22 mouse cellular contexts compared by ENCODE assay signal in genomic region chr11:84357771-84358170, GRCm38 (mm10).
DNase-seq lines count a peak whose midpoint lies in the region; ATAC-seq and TF ChIP-seq lines count a peak whose summit lies in the region.
"Had no signal": no experiment of that assay in that cellular context is flagged by ENCODE, and none has a peak within 500 bp of the region (broad histone marks: within the 10 kb centered on the region; RNA-seq: fewer than 3 reads in every experiment).

No protein-coding gene starts in this region.

- TF ChIP-seq POLR2A in MEL (IDR thresholded peaks at IDR 0.05; ENCODE audit: control insufficient read depth in 1 of 2, insufficient read depth in 1 of 2, low read depth in 1 of 2, low read length in 2 of 2, poor library complexity in 1 of 2): no peak

- H3K4me3 ChIP-seq in layer of hippocampus, adult 2 months: no peak overlapping the region
- no peak overlapping the region for H3K4me3 ChIP-seq in MEL (ENCODE audit: control insufficient read depth in 1 of 2, insufficient read depth in 1 of 2, low read depth in 2 of 2, low read length in 2 of 2)
- H3K4me3 ChIP-seq: embryonic facial prominence, embryonic 15.5 days; forebrain, embryonic 10.5 days; heart, embryonic 13.5 days; hindbrain, embryonic 12.5 days; neural tube, embryonic 12.5 days; stomach, embryonic 15.5 days had no signal

- TF ChIP-seq RAD21 in MEL (IDR thresholded peaks at IDR 0.05; ENCODE audit: low read depth, low read length): no peak

- no peak for TF ChIP-seq EP300 in MEL (IDR thresholded peaks at IDR 0.05; ENCODE audit: low read depth in 1 of 2, low read length in 2 of 2)

- H3K79me2 ChIP-seq in MEL (ENCODE audit: control insufficient read depth, insufficient read depth, low read length, poor library complexity): no peaks in the 10 kb centered on the region

- H3K9me3 ChIP-seq in MEL (replicated peaks; ENCODE audit: insufficient read depth, low read length): no peaks in the 10 kb centered on the region
- H3K9me3 ChIP-seq: embryonic facial prominence, embryonic 15.5 days; forebrain, embryonic 10.5 days; heart, embryonic 13.5 days; hindbrain, embryonic 12.5 days; neural tube, embryonic 12.5 days; stomach, embryonic 15.5 days had no signal

- peak overlapping the region; percentile 39; the same call in 1 of the 2 replicates for H3K27ac ChIP-seq in layer of hippocampus, adult 2 months
- peak overlapping the region; percentile 34; the same call in 1 of the 2 replicates for H3K27ac ChIP-seq in MEL (ENCODE audit: control insufficient read depth, low read depth, low read length)
- H3K27ac ChIP-seq: embryonic facial prominence, embryonic 15.5 days; forebrain, embryonic 10.5 days; heart, embryonic 13.5 days; hindbrain, embryonic 12.5 days; neural tube, embryonic 12.5 days; stomach, embryonic 15.5 days had no signal

- H3K9ac ChIP-seq in MEL (ENCODE audit: control insufficient read depth, low read depth, low read length, poor library complexity, severe bottlenecking): no peak overlapping the region
- H3K9ac ChIP-seq: embryonic facial prominence, embryonic 15.5 days; heart, embryonic 13.5 days; hindbrain, embryonic 12.5 days; neural tube, embryonic 12.5 days; stomach, embryonic 15.5 days had no signal

- H3K36me3 ChIP-seq in MEL (ENCODE audit: control insufficient read depth in 1 of 2, insufficient read depth in 2 of 2, low read length in 2 of 2): peaks cover 0 to 27% of the 10 kb centered on the region in 2 experiments; a peak in 3 of 4 replicates
- H3K36me3 ChIP-seq: forebrain, embryonic 10.5 days; heart, embryonic 13.5 days; hindbrain, embryonic 12.5 days; neural tube, embryonic 12.5 days; stomach, embryonic 15.5 days had no signal

- ATAC-seq in erythroid progenitor cell, adult 5-6 weeks (replicated peaks; ENCODE audit: low FRiP score, poor library complexity, severe bottlenecking): no peak

- H3K4me1 ChIP-seq in MEL (ENCODE audit: control insufficient read depth in 1 of 2, insufficient read depth in 2 of 2, low read length in 2 of 2): peaks cover 13 to 17% of the 10 kb centered on the region in 2 experiments
- H3K4me1 ChIP-seq: embryonic facial prominence, embryonic 15.5 days; stomach, embryonic 15.5 days had no signal

- H3K27me3 ChIP-seq in MEL (ENCODE audit: control insufficient read depth in 1 of 2, insufficient read depth in 2 of 2, low read length in 2 of 2): no peaks in the 10 kb centered on the region
- H3K27me3 ChIP-seq: embryonic facial prominence, embryonic 15.5 days; heart, embryonic 13.5 days; hindbrain, embryonic 12.5 days; neural tube, embryonic 12.5 days; stomach, embryonic 15.5 days had no signal

- no peak for TF ChIP-seq CTCF in layer of hippocampus, adult 2 months (conservative IDR thresholded peaks at IDR 0.05)
- no peak for TF ChIP-seq CTCF in MEL (IDR thresholded peaks at IDR 0.05 in 2 of 3, conservative IDR thresholded peaks at IDR 0.05 in 1 of 3; ENCODE audit: control insufficient read depth in 1 of 3, insufficient read depth in 1 of 3, low read depth in 2 of 3, low read length in 3 of 3, poor library complexity in 1 of 3, severe bottlenecking in 1 of 3)

- DNase-seq in layer of hippocampus, adult 2 months (ENCODE audit: low spot score in 2 of 2): no peak
- no peak for DNase-seq in layer of hippocampus, postnatal 25 days (ENCODE audit: extremely low spot score in 1 of 2, low spot score in 1 of 2)
- DNase-seq in 3T3-L1 (ENCODE audit: low read depth, low spot score) (peak; percentile 55), MEL (ENCODE audit: low read depth, low spot score) (no peak)
- DNase-seq in adrenal gland, postnatal 25 days: peak; percentile 8
- DNase-seq in kidney, postnatal 25 days: no peak
- DNase-seq: cerebellum, adult 2 months; gastrocnemius, postnatal 25 days; heart, adult 18-20 months; heart, postnatal 14 days; kidney, adult 18-20 months; left cerebral cortex, postnatal 4 days; lung, postnatal 10 days; right cerebral cortex, adult 18-20 months; thymus, postnatal 25 days had no signal

TF ChIP-seq in MEL, 35 proteins besides CTCF, POLR2A, EP300 and RAD21:
- no peak for TF ChIP-seq NRF1 (IDR thresholded peaks at IDR 0.05; ENCODE audit: insufficient read depth, low read depth, low read length, poor library complexity, severe bottlenecking)
- TF ChIP-seq CHD2 (IDR thresholded peaks at IDR 0.05; ENCODE audit: low read length): no peak
- TF ChIP-seq POLR2AphosphoS2 (IDR thresholded peaks at IDR 0.05; ENCODE audit: low read length): no peak
- TF ChIP-seq ETS1 (IDR thresholded peaks at IDR 0.05; ENCODE audit: low read depth, low read length): no peak
- no peak for TF ChIP-seq GATA1 (IDR thresholded peaks at IDR 0.05; ENCODE audit: low read depth, low read length)
- TF ChIP-seq POLR2AphosphoS5 (IDR thresholded peaks at IDR 0.05; ENCODE audit: borderline replicate concordance, low read depth, low read length): no peak
- no peak for TF ChIP-seq MXI1 (IDR thresholded peaks at IDR 0.05; ENCODE audit: low read depth, low read length)
- no peak for TF ChIP-seq SMC3 (IDR thresholded peaks at IDR 0.05; ENCODE audit: low read depth, low read length)
- TF ChIP-seq TAL1 (IDR thresholded peaks at IDR 0.05; ENCODE audit: low read length): no peak
- no peak for TF ChIP-seq RCOR1 (IDR thresholded peaks at IDR 0.05; ENCODE audit: low read depth, low read length)
- no peak for TF ChIP-seq TBP (IDR thresholded peaks at IDR 0.05; ENCODE audit: low read depth, low read length)
- no peak for TF ChIP-seq USF1 (IDR thresholded peaks at IDR 0.05; ENCODE audit: low read depth, low read length)
- TF ChIP-seq TCF12 (IDR thresholded peaks at IDR 0.05; ENCODE audit: low read depth, low read length): no peak
- TF ChIP-seq E2F4 (IDR thresholded peaks at IDR 0.05; ENCODE audit: borderline replicate concordance, low read depth, low read length): no peak
- no peak for TF ChIP-seq ELF1 (IDR thresholded peaks at IDR 0.05; ENCODE audit: low read depth, low read length)

Comparison
In these comparisons a context has a peak if more than half of its experiments do, and no peak if none do; other contexts are left out.
1. DNase-seq: peak in 3T3-L1 (single experiment) and adrenal gland, postnatal 25 days (single experiment); none in layer of hippocampus, adult 2 months (0 of 2), layer of hippocampus, postnatal 25 days (0 of 2), MEL (single experiment) and kidney, postnatal 25 days (0 of 2).